Mouse (Mus musculus) brown adipose tissue, adult 24 weeks (tissue): ENCODE results near the gene Hoxb6. TPM values are rescaled to one million over a fixed set of nuclear protein-coding genes. Genes with fewer than 3 reads are reported as not detected.
A peak's percentile ranks its signal among the peaks of the same experiment; 100 is the strongest.

Experiments used
- H3K27ac ChIP-seq: fragments of 200-500 bp; replicated peaks from 2 replicates; pipeline ENCODE4 v1.5.1; 2012; ENCODE audit warnings: low read depth, mild to moderate bottlenecking, low read length
- H3K4me1 ChIP-seq: fragments of 200-500 bp; 2 replicates; pipeline ENCODE4 v1.6.1; 2012; ENCODE audit warnings: low read length, mixed read lengths; ENCODE audit not compliant: control insufficient read depth, insufficient read depth, insufficient read length
- H3K4me3 ChIP-seq: fragments of 200-500 bp; 2 replicates; pipeline ENCODE4 v1.5.1; 2012; ENCODE audit warnings: low read depth, mild to moderate bottlenecking, low read length, moderate library complexity; ENCODE audit not compliant: insufficient read depth
- polyA plus RNA-seq: library from polyadenylated mRNA; stranded (reverse); fragments of >200 nt; gene quantifications from 2 replicates; pipeline ENCODE4 v1.2.4, GENCODE M21; 2012; ENCODE audit not compliant: missing spikeins, insufficient read depth, insufficient read length

The Hoxb6 gene
- polyA plus RNA-seq, 1 experiment, result 0.91 TPM

- H3K27ac ChIP-seq, result no peak overlapping the region
- H3K4me3 ChIP-seq, result no peak overlapping the region
- H3K4me1 ChIP-seq, result no peaks in the 10 kb centered on the region
Measured at GRCm38 (mm10) chr11:96300354-96301063, 8.2 kb downstream of the Hoxb6 start.

- H3K4me3 ChIP-seq, result no peak overlapping the region
- H3K27ac ChIP-seq, result no peak overlapping the region
- no peaks in the 10 kb centered on the region for H3K4me1 ChIP-seq
Measured at GRCm38 (mm10) chr11:96301064-96301431, 8.8 kb downstream of the Hoxb6 start.

- Histone ChIP-seq H3K4me1 (no peaks in the 10 kb centered on the region; the same call in 1 of the 2 replicates), H3K27ac (no peak overlapping the region), H3K4me3 (no peak overlapping the region)
Measured at GRCm38 (mm10) chr11:96301837-96302236, 9.6 kb downstream of the Hoxb6 start.

- Histone ChIP-seq H3K27ac (no peak overlapping the region), H3K4me3 (0 out of 2 replicates have a peak overlapping the region, but pooled peaks have one; percentile 64), H3K4me1 (no peaks in the 10 kb centered on the region; the same call in 1 of the 2 replicates)
Measured at GRCm38 (mm10) chr11:96302381-96303150, 10.3 kb downstream of the Hoxb6 start.

- Histone ChIP-seq H3K4me1 (no peaks in the 10 kb centered on the region; the same call in 1 of the 2 replicates), H3K4me3 (peak within 1 kb of the TSS; percentile 64), H3K27ac (peak within 1 kb of the TSS; percentile 75)
Measured at GRCm38 (mm10) chr11:96303151-96304099, 11.1 kb downstream of the Hoxb6 start, which contains the start of gene Hoxb5. Gene Hoxb5 (plus strand): TSS chr11:96303336.

- H3K27ac ChIP-seq, result peak overlapping the region; percentile 75
- peak overlapping the region; percentile 64 for H3K4me3 ChIP-seq
- H3K4me1 ChIP-seq, result peaks cover 5% of the 10 kb centered on the region; the same call in 1 of the 2 replicates
Measured at GRCm38 (mm10) chr11:96304381-96305195, 12.3 kb downstream of the Hoxb6 start.

- Histone ChIP-seq H3K27ac (peak overlapping the region; percentile 21; the same call in 1 of the 2 replicates), H3K4me3 (peak overlapping the region; percentile 16; the same call in 1 of the 2 replicates), H3K4me1 (peaks cover 11% of the 10 kb centered on the region; the same call in 1 of the 2 replicates)
Measured at GRCm38 (mm10) chr11:96305505-96306182, 13.4 kb downstream of the Hoxb6 start.

GRCm38 (mm10) chr11:96306183-96306907 is 14.1 kb downstream of the Hoxb6 start:
- peak overlapping the region; percentile 21; the same call in 1 of the 2 replicates for H3K27ac ChIP-seq
- H3K4me3 ChIP-seq, result no peak overlapping the region
- peaks cover 13% of the 10 kb centered on the region; the same call in 1 of the 2 replicates for H3K4me1 ChIP-seq

- H3K27ac ChIP-seq, result no peak overlapping the region
- peaks cover 13% of the 10 kb centered on the region; the same call in 1 of the 2 replicates for H3K4me1 ChIP-seq
- no peak overlapping the region for H3K4me3 ChIP-seq
Measured at GRCm38 (mm10) chr11:96306908-96307269, 14.6 kb downstream of the Hoxb6 start.

GRCm38 (mm10) chr11:96308763-96309162 is 16.5 kb downstream of the Hoxb6 start:
- Histone ChIP-seq H3K4me3 (no peak overlapping the region), H3K4me1 (peaks cover 17% of the 10 kb centered on the region), H3K27ac (peak overlapping the region; percentile 70)

- Histone ChIP-seq H3K27ac (peak overlapping the region; percentile 70), H3K4me1 (peaks cover 21% of the 10 kb centered on the region), H3K4me3 (no peak overlapping the region)
Measured at GRCm38 (mm10) chr11:96309288-96309687, 17.0 kb downstream of the Hoxb6 start.

- Histone ChIP-seq H3K27ac (peak overlapping the region; percentile 70), H3K4me1 (peaks cover 21% of the 10 kb centered on the region), H3K4me3 (peak overlapping the region; percentile 20; the same call in 1 of the 2 replicates)
Measured at GRCm38 (mm10) chr11:96310183-96310938, 18.1 kb downstream of the Hoxb6 start.
